Mouse (Mus musculus) spleen, postnatal 36 days (tissue): ENCODE measurements around the gene Cbr2.

Experiments
- DNase-seq, 2 experiments: peaks; one replicate each; pipeline ENCODE4 v3.0.0; 2022; ENCODE audit warnings: low spot score in 2 of 2, mixed read lengths in 1 of 2

Gene Cbr2

GRCm38 (mm10) chr11:120731395-120731794, 519 bp downstream of the Cbr2 start:
- no peak for DNase-seq

- DNase-seq = no peak
Measured at GRCm38 (mm10) chr11:120730331-120730870, 1.5 kb downstream of the Cbr2 start.

- peak; percentile 41 to 53 for DNase-seq
Measured at GRCm38 (mm10) chr11:120729432-120730050, 2.4 kb downstream of the Cbr2 start.

GRCm38 (mm10) chr11:120728530-120729240, 3.2 kb downstream of the Cbr2 start:
- no peak for DNase-seq

GRCm38 (mm10) chr11:120727564-120727963, 4.3 kb downstream of the Cbr2 start:
- no peak for DNase-seq

- DNase-seq = peak; percentile 86 to 88
Measured at GRCm38 (mm10) chr11:120727169-120727527, 4.8 kb downstream of the Cbr2 start, which contains the start of gene Dcxr. Dcxr (minus strand) TSS chr11:120727281.

- DNase-seq = no peak
Measured at GRCm38 (mm10) chr11:120726243-120727168, 5.4 kb downstream of the Cbr2 start.

- no peak for DNase-seq
Measured at GRCm38 (mm10) chr11:120723509-120723908, 8.4 kb downstream of the Cbr2 start.

GRCm38 (mm10) chr11:120722761-120723382, 9.0 kb downstream of the Cbr2 start:
- no peak for DNase-seq

- DNase-seq = no peak
Measured at GRCm38 (mm10) chr11:120722067-120722630, 9.8 kb downstream of the Cbr2 start.

- peak in 1 of 2 experiments; percentile 46 for DNase-seq
Measured at GRCm38 (mm10) chr11:120721124-120722066, 10.5 kb downstream of the Cbr2 start, which contains the start of gene Rac3. Rac3 (plus strand) TSS chr11:120721470.

- peak; percentile 85 to 90 for DNase-seq
Measured at GRCm38 (mm10) chr11:120720450-120720849, 11.5 kb downstream of the Cbr2 start.

- no peak for DNase-seq
Measured at GRCm38 (mm10) chr11:120719841-120720376, 12.0 kb downstream of the Cbr2 start.

- DNase-seq = no peak
Measured at GRCm38 (mm10) chr11:120719242-120719641, 12.7 kb downstream of the Cbr2 start.

- no peak for DNase-seq
Measured at GRCm38 (mm10) chr11:120715131-120715530, 16.8 kb downstream of the Cbr2 start.

GRCm38 (mm10) chr11:120714546-120714945, 17.4 kb downstream of the Cbr2 start:
- no peak for DNase-seq

- DNase-seq = peak; percentile 98
Measured at GRCm38 (mm10) chr11:120713580-120714518, 18.1 kb downstream of the Cbr2 start, which contains the start of the genes Cenpx and Lrrc45. Cenpx (minus strand) TSS chr11:120713738. Lrrc45 (plus strand) TSS chr11:120713925.
